Mouse (Mus musculus) ES-E14 (cell line): ENCODE data around the gene Ppcs. TPM values are rescaled to one million over a fixed set of nuclear protein-coding genes. Genes with fewer than 3 reads are reported as not detected.
A peak's percentile ranks its signal among the peaks of the same experiment; 100 is the strongest.

Source experiments
- DNase-seq: peaks from one replicate; pipeline ENCODE4 v3.0.0-alpha.2; 2013; ENCODE audit warnings: low read depth, low spot score
- H3K27ac ChIP-seq: 2 replicates; pipeline ENCODE4 v1.5.1; 2012; ENCODE audit warnings: low read depth, mild to moderate bottlenecking, low read length, moderate library complexity, mixed read lengths; ENCODE audit not compliant: poor library complexity, insufficient read depth, severe bottlenecking
- H3K36me3 ChIP-seq: 2 replicates; pipeline ENCODE4 v1.6.1; 2012; ENCODE audit warnings: mild to moderate bottlenecking, low read length, moderate library complexity, mixed read lengths; ENCODE audit not compliant: control insufficient read depth, poor library complexity, insufficient read depth, severe bottlenecking
- H3K4me1 ChIP-seq, 2 experiments: fragments of 150-350 bp in 1 of 2; sonication (generic) in 1 of 2; 2 replicates each; pipeline ENCODE4 v1.6.1; 2012; ENCODE audit warnings: low read length in 2 of 2, mild to moderate bottlenecking in 1 of 2, mixed read lengths in 1 of 2; ENCODE audit not compliant: control insufficient read depth in 2 of 2, insufficient read depth in 2 of 2, poor library complexity in 1 of 2
- H3K4me3 ChIP-seq, 2 experiments: fragments of 150-350 bp in 1 of 2; sonication (generic) in 1 of 2; 2 replicates each; pipeline ENCODE4 v1.5.1; 2012; ENCODE audit warnings: low read length in 2 of 2, low read depth in 1 of 2, mild to moderate bottlenecking in 1 of 2, mixed read lengths in 1 of 2; ENCODE audit not compliant: insufficient read depth in 1 of 2, poor library complexity in 1 of 2, severe bottlenecking in 1 of 2
- H3K9ac ChIP-seq: 2 replicates; pipeline ENCODE4 v1.6.1; 2012; ENCODE audit warnings: low read depth, mild to moderate bottlenecking, low read length, mixed read lengths; ENCODE audit not compliant: poor library complexity, insufficient read depth, severe bottlenecking
- H3K9me3 ChIP-seq: fragments of 150-350 bp; sonication (generic); 2 replicates; pipeline ENCODE4 v1.6.1; 2012; ENCODE audit warnings: low read depth, mild to moderate bottlenecking, low read length; ENCODE audit not compliant: control insufficient read depth, insufficient read depth
- CHD2 ChIP-seq: IDR thresholded peaks from 2 replicates; pipeline ENCODE4 v1.6.1; 2014; ENCODE audit warnings: mild to moderate bottlenecking, low read depth, low read length, inconsistent platforms
- HCFC1 ChIP-seq: IDR thresholded peaks from 2 replicates; pipeline ENCODE4 v1.6.1; 2012; ENCODE audit warnings: low read length, inconsistent platforms, borderline replicate concordance; ENCODE audit not compliant: insufficient read depth
- MAFK ChIP-seq: IDR thresholded peaks from 2 replicates; pipeline ENCODE4 v1.6.1; 2014; ENCODE audit warnings: mild to moderate bottlenecking, low read depth, low read length, inconsistent platforms; ENCODE audit not compliant: insufficient read depth
- ZC3H11A ChIP-seq: IDR thresholded peaks from 2 replicates; pipeline ENCODE4 v1.6.1; 2012; ENCODE audit warnings: low read depth, mild to moderate bottlenecking, inconsistent platforms, low read length, borderline replicate concordance
- ZNF384 ChIP-seq: IDR thresholded peaks from 2 replicates; pipeline ENCODE4 v1.6.1; 2012; ENCODE audit warnings: low read depth, low read length, inconsistent platforms
- in situ Hi-C, 2 experiments: fragments of 600-800 bp; cut with MboI; formaldehyde crosslinking; loops; one replicate each; pipeline ENCODE4 v1.15.1; 2025; ENCODE audit warnings: low sequenced_read_pairs in 2 of 2, inconsistent platforms in 1 of 2; ENCODE audit not compliant: unreplicated experiment in 2 of 2
- total RNA-seq: library from RNA; depleted of rRNA; stranded (reverse); fragments of 300-350 nt; gene quantifications from 2 replicates; pipeline ENCODE4 v1.2.3, GENCODE M21; 2012

Gene Ppcs
- total RNA-seq, 1 experiment: 30.4 TPM

- Histone ChIP-seq H3K4me3 (no peak overlapping the region), H3K4me1 (peaks cover 0 to 6% of the 10 kb centered on the region in 2 experiments; a peak in 3 of 4 replicates), H3K36me3 (no peaks in the 10 kb centered on the region), H3K9ac (no peak overlapping the region), H3K9me3 (no peaks in the 10 kb centered on the region), H3K27ac (no peak overlapping the region)
- DNase-seq: no peak
- in situ Hi-C loops: no loop called here
- no peak for TF ChIP-seq HCFC1
- TF ChIP-seq ZC3H11A: no peak
- no peak for TF ChIP-seq CHD2
Measured at GRCm38 (mm10) chr4:119425077-119425476, 2.9 kb upstream of the Ppcs start.

- in situ Hi-C loops: no loop called here
Measured at GRCm38 (mm10) chr4:119421921-119422293, 313 bp downstream of the Ppcs start.

GRCm38 (mm10) chr4:119421191-119421590 lies 1.0 kb downstream of the Ppcs start:
- Histone ChIP-seq H3K4me1 (peaks cover 0 to 6% of the 10 kb centered on the region in 2 experiments; a peak in 3 of 4 replicates), H3K27ac (no peak overlapping the region), H3K4me3 (peak overlapping the region; percentile 88 to 94), H3K9ac (peak overlapping the region; percentile 96), H3K36me3 (0 out of 2 replicates have a peak, but pooled peaks cover 2% of the 10 kb centered on the region), H3K9me3 (no peaks in the 10 kb centered on the region)
- DNase-seq: no peak
- in situ Hi-C loops: no loop called here
- TF ChIP-seq ZNF384: no peak
- no peak for TF ChIP-seq ZC3H11A
- no peak for TF ChIP-seq MAFK
- no peak for TF ChIP-seq HCFC1
- TF ChIP-seq CHD2: no peak

More at GRCm38 (mm10) chr4:119421921-119422293, 313 bp downstream of the Ppcs start:
- Histone ChIP-seq H3K27ac (peak overlapping the region; percentile 52; the same call in 1 of the 2 replicates), H3K36me3 (0 out of 2 replicates have a peak, but pooled peaks cover 2% of the 10 kb centered on the region), H3K4me1 (peaks cover 0 to 6% of the 10 kb centered on the region in 2 experiments; a peak in 3 of 4 replicates), H3K4me3 (peak overlapping the region; percentile 88 to 94), H3K9me3 (no peaks in the 10 kb centered on the region), H3K9ac (peak overlapping the region; percentile 96)
- TF ChIP-seq CHD2 (no peak), ZNF384 (no peak), HCFC1 (no peak), ZC3H11A (no peak), MAFK (no peak)
- no peak for DNase-seq

- Histone ChIP-seq H3K9ac (no peak overlapping the region), H3K9me3 (no peaks in the 10 kb centered on the region), H3K4me1 (peaks cover 0 to 5% of the 10 kb centered on the region in 2 experiments; a peak in 2 of 4 replicates), H3K27ac (no peak overlapping the region), H3K4me3 (no peak overlapping the region), H3K36me3 (0 out of 2 replicates have a peak, but pooled peaks cover 2% of the 10 kb centered on the region)
- DNase-seq: no peak
- in situ Hi-C loops: no loop called here
- TF ChIP-seq MAFK (no peak), ZNF384 (no peak), ZC3H11A (no peak), CHD2 (no peak), HCFC1 (no peak)
Measured at GRCm38 (mm10) chr4:119417894-119418293, 4.3 kb downstream of the Ppcs start.

- no peak for DNase-seq
- in situ Hi-C loops: no loop called here
- Histone ChIP-seq H3K9me3 (no peaks in the 10 kb centered on the region), H3K27ac (no peak overlapping the region), H3K4me1 (peaks cover 0 to 8% of the 10 kb centered on the region in 2 experiments; a peak in 2 of 4 replicates), H3K4me3 (no peak overlapping the region), H3K36me3 (0 out of 2 replicates have a peak, but pooled peaks cover 2% of the 10 kb centered on the region), H3K9ac (no peak overlapping the region)
- TF ChIP-seq CHD2: no peak
- TF ChIP-seq HCFC1: no peak
- no peak for TF ChIP-seq ZC3H11A
- no peak for TF ChIP-seq ZNF384
- no peak for TF ChIP-seq MAFK
Measured at GRCm38 (mm10) chr4:119417270-119417669, 5.0 kb downstream of the Ppcs start.
